Mouse (Mus musculus): ENCODE data around the gene Jmjd8.

Gene Jmjd8

DNA sequence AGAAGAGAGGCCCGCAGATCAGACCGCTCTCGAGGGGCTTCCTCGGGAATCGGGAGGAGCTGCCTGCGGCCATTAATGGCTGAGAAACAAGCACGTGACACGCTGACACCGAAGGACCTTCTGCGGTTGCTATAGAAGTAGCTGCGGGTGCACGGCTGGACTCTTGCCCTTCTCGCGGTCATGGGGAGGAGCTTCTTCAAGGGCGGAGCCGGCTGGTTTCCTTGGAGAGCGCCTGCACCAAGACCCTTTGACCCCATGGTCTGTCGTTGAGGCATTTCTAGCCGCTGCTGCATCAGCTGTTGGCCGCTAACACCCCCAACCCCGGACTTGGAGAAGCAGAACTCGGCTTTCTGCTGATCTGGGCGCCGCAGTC, 4.6 kb downstream of the Jmjd8 start, which contains the start of gene Stub1:
Stub1 (minus strand) TSS at position 114 of the 373 bp plus-strand sequence.
- peak; percentile 85 to 90 for DNase-seq

DNA sequence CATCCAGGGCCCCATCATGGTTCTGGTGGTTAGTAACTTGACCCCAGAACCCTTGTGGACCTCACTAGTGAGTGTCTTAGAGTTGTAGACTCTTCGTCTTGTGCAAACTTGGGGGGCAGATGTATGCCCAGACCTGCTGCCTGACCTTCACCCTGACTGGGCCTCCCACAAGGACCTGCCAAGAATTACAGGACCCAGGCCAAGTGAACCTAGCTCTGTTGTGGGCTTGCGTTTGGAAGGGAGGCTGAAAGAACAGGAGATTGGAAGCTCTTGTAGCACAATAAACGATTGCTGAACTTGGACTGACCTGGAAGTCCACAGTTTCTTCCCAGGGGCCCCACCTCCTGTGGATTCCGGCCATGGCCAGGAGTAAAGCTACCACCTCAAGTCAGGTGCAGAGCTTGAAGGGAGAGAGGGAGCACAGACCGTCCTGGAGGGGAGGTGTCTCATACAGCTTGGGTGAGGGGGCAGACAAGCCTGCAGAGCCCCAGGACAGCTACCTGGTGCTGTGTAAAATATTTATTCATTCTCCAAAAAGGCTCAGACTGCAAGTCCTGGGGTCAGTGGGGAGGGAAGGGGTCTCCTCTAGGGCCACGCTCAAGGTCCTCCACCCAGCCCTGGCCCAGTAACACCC, 5.4 kb downstream of the Jmjd8 start:
- peak in 1 of 2 experiments; percentile 34 for DNase-seq

DNA sequence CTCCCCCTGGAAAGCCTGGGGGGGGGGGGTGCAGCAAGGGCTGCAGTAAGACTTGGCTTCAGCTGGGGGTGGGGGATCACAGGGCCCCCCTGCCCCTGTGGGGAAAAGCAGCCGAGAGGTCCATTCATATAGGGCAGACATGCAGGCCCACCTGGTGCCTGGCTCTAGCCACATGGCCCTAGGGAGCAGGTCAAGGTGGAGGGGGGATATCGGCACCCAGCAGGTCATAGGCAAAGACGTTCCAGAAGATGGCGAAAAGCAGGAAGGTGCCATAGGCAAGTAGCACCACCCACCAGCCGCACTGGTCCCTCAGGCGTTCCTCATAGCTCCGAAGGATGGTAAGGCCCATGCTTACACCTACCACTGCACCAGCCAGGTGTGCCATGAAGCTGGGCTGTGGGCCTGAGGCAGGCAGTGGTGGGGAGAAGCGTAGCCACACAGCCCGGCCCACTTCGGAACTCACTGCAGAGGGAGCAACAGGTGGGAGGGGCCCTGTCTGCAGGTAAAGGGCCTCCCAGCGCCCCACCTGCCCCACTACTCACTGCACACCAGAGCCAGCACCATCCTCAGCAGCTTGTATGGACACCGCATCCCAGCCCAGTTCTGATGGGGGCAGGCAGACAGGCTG, 6.0 kb downstream of the Jmjd8 start:
- peak in 1 of 2 experiments; percentile 46 for DNase-seq

DNA sequence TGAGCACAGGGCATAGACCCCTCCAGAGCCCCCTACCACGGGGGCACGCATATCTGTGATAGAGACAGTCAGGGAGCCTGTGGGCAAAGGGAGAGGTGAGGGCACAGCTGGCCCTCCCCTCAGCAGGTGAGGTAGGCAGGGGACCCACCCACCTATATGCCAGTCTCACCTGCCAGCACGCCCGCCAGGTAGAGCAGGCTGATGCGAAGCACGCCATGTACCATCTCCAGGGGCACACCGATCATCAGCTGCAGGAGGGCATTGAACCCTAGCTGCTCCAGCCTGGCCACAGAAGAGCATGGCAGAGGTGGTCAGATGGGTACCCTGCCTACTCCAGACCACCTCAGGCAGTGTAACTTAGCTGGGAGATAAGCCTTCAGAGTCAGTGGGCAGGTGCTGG, 6.6 kb downstream of the Jmjd8 start:
- DNase-seq, result peak in 1 of 2 experiments; percentile 25

DNA sequence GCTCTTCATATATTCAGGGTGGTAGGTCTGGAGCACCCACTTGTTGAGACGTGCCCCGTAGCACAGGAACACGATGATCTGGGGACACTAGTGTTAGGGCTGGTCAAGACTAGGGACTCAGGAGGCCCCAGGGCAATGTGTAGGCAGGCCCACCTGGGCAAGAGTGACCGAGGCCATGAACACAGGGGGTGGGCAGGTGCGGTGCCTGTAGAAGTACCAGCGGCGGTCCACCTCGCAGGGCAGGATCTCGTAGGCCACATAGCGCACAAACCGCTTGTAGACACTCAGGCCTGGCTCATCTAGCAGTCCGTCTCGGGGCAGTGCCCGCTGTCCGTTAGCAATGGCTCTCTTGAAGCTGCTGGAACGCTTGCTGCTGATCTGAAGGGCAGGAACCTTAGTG, 7.1 kb downstream of the Jmjd8 start:
- peak in 1 of 2 experiments; percentile 42 for DNase-seq

DNA sequence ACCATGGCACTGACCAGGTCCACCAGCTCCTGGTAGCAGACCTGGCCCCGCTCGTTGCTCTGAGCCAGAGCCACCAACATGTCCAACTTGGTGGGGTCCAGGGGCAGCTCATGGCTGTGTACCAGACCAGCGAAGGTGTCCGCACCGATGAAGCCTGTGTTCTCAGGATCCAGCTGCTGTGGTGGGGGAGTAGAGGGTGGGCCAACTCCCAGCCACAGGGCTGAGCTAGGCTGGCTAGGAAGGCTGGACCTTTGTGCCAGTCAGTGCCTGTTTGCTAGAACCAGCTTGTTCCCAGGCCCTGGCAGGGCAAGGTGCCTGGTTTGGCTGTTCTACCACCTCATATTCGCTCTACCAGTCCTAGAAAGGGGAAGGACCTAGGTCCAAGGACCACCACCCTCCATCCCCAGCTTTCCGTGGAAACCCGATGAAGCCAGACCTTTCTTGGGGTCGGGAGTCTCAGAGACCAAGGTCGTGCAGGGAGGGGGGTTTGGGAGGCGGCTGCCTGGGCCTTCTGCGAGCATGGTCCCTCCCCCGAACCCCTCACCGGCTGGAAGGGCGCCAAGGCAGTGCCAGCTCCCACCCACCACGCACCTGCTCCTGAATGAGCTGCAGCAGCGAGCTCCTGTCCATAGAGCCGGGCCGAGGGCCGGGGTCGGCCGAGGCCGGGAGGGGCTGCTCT, 7.9 kb downstream of the Jmjd8 start:
- no peak for DNase-seq

DNA sequence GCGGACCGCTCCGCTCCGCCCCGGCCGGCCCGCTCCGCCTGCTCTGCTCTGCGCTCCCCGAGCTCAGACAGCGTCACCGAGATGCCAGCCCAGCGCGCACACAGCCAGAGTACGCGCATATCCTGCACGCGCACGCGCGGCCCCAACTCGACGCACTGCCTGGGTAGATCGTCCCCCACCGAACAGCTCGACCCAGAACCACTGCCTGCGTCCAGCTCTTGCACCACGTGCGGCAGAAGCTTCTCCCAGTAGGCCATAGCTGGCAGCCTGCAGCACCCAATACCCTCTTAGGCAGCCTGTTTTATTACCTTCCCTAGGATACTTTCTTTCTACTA, 8.4 kb downstream of the Jmjd8 start, which contains the start of gene Rhbdl1:
Rhbdl1 (minus strand) TSS at position 220 of the 335 bp plus-strand sequence.
- DNase-seq, result peak; percentile 87 to 90

DNA sequence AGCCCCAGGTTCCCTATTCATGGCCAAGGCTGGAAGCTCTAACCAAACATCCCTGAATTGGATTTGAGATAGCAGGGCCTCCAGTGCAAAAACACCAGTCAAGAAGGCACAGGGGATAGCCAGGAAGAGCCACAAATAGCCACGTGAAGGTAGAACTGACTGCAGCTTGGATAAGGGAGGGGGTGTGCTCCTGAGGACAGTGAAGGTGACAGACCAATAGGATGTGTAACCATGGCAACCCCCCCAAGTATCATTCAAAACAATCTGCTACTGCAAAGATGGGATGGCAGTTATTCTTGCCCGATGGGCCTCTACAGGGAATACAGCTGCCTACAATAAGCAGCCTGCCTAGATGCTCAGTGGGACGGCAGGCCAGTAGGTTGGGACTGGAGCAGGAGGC, 8.9 kb downstream of the Jmjd8 start:
- DNase-seq, result peak in 1 of 2 experiments; percentile 25

DNA sequence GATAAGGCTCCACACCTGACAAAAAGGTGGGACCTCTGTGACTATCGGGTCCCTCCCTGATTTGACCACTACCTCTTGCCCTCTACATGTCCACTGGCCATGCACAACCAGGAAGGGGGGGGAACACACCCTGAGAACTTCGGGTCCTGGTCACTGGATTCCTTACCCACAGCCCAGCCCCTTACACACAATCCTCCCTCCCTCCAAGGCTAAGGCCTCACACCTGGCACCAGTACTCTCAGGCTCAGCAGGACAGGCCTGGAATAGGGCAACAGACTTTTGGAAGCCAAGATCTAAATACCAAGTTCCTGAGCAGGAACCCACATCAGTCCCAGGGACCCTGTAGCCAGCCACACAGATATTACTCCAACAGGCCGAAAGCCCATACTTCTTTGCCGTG, 10.2 kb downstream of the Jmjd8 start:
- no peak for DNase-seq

DNA sequence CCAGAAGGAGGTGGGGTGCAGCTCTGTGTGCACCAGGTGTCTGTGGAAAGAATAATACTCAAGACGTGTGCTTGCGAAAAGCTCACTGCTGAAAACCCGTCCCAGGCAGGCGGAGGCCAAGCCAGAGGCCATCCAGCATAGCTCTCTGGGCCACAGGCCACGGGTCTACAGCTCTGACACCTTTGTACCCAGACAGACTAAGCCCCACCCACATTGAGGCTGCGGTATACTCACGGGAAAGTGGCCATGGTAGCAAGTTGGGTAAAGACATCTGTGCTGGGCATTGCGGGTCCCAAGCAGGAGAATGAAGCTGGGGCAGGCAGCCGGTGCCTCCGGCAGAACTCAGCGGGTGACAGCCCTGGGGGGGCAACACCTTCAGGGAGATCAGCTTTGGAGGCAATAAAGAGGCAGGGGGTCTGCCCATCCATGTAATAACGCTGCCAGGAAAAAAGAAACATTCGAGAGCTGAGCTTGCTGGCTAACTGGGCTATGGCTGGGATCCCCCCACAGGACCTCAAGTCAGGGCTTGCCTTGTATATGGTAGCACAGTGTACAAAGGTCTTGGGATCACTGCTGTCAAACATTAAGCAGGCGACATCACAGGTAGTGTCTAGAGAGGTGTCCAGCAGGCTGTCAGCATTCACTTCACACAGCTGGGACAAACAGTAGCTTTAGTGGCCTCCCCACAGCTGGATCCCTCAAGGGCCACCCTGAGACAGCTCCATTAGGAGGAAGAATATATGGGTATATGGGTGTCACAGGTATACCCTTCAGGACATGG, 11.0 kb downstream of the Jmjd8 start:
- no peak for DNase-seq

DNA sequence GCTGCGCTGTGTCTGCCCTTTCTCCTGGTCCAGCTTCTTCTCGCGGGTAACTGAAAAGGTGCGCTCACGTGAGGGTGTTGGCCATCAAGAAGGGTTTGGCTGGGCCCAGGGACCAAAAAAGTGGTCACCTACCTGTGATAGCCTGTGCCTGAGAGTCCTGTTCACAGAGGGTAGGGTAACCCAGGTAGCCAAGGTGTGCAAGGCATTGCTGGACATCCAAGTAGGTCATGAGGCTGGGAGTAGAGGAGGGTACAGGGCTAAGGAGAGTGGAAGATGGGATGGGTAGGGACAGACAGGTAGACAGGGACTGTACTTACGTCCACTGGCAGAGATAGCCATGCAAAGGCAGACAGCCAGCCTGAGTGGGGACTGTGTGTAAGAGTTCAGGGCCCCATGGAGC, 11.9 kb downstream of the Jmjd8 start:
- no peak for DNase-seq

DNA sequence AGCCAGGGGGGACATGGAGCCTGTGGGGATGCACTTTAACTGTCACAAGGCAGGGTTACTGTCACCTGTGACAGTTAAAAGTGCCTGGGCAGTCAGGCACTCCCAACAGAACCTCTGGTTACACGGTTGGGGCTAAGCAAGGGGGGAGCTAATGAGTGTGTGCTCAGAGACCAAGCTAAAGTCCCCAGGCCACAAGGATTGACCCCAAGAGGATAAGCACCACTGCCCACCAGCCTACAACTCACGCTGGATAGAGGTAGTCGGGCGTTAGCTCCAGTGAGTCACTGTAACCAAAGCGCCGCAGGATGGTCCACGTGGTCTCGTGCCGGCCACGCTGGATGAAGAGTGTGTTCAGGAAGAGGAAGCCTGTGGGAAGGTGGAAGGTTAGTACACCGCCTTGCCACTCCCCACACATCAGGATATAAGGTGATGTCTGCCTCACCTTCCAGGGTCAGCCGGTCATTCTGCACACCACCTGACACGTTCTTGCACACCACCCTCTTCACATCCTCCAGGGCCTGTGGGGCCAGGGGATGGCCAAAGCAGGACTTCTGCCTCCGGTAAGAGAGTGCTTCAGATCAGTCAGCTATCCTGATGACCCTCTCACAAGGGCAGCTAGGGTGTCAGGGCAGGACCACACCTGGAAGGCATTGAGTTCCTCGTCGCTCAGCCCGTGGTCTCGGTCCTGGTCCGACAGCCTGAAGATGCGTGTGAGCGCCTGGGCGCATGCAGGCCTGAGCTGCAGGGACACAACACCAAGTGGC, 12.6 kb downstream of the Jmjd8 start, which contains the start of gene Gm20683:
Gm20683 (minus strand) TSS at position 647 of the 764 bp plus-strand sequence.
- no peak for DNase-seq

DNA sequence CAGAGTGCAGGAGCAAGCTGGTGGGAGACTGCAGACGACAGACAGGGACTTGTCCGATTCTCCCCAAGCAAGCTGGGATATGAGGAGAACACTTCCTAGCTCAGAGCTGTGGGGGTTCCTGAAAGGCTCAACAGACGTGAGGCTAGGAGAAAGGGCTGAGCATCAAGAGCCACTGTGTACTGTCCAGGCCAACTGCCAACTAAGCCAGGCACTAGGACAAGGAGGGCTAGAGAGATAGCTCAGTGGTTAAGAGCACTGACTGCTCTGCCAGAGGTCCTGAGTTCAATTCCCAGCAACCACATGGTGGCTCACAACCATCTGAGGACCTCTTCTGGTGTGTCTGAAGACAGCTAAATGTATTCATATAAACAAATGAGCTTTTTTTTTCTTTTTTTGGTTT, 13.8 kb downstream of the Jmjd8 start:
- DNase-seq, result no peak

DNA sequence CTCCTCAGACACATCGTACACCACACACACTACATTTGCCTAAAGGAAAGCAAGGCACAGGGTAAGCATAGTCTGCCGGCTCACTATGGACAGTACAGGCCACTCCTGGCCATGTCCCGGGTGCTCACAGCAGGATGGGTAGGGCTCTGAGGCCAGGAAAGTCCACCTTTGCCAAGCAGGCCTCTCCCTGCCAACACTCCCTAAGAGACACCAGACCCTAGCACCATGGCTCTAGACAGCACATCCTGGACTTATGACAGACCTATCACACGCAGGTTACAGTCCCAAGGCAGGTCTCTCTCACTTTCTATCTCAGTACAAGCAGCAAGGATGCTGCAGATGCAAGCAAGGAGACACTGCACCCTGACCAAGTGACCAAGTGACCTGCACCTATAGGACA, 14.5 kb downstream of the Jmjd8 start:
- no peak for DNase-seq

DNA sequence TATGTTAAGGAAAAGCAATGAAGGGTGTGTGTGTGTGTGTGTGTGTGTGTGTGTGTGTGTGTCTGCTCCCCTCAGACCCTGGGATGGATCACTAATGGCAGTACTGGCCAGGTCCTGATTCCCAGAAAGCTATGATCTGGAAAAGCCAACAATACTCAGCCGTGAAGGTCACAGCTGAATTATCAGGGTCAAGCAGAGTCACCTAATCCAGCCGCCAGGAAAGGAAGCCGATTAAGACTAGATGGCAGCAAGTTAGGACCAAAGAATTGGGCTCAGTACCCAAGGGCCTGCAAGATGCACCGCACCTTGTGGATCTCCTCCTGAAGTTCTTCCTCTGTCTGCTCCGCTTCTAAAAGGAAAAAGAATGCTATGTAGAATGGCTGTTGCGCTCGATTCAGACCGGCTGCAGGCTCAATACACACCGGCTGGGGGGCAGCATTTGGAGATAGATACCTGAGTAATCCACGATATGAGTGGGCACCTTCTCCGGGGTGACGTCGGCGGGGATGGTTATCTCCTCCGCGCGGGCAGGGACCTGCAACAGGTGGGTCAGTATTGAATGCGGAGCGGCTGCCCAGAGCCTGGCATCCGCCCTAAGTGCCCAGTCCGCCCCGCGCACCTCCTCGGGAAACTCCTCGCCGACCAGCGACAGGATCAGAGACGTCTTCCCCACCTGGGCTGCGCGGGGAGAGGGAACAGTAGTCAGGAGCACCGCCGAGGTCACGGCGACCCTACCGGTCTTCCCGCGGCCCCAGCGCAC, 15.1 kb downstream of the Jmjd8 start:
- DNase-seq, result peak in 1 of 2 experiments; percentile 50

DNA sequence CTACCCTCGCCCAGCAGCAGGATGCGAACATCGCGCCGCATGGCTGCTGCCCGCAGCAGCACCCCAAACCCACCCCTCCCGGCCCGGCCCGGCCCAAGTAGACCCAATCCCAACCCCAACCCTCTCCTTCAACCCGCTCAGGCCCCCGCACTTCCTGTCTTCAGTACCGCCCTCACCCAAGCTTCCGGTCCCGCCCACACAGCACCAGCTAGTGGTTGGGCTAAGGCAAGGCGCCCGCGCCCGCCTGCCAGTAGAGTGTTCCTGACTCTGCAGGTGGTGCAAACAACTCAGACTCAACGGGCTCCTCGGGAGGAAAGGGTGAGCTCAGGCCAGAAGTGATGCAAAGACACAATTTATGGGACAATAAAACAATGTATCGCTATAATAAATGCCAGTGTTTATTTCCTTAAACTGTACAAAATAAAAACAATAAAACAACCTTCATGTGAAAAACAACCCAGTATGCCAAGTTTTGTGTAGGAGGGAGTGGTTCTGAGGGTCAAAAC, 15.8 kb downstream of the Jmjd8 start, which contains the start of gene Rhot2:
Rhot2 (minus strand) TSS at position 456 of the 506 bp plus-strand sequence.
- peak; percentile 93 to 98 for DNase-seq

DNA sequence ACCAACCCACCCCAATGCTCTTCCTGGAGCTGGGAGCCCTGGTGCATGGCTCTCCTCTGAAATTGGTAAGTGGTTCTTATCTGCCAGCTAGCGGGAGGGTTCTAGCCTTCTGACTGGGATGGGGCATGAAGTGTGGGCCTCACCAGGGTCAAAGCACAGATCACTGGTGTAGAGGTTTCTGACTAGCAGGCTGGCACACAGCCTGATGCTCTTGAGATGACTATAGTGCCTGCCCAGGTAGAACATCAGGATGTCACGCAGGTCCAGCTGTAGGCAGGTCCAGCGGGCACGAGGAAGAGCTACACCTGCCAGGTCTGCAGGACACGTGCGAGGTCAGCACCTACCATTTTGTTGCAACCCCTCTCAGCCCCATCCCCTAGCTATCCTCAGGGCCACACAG, 31.6 kb downstream of the Jmjd8 start:
- no peak for DNase-seq

DNA sequence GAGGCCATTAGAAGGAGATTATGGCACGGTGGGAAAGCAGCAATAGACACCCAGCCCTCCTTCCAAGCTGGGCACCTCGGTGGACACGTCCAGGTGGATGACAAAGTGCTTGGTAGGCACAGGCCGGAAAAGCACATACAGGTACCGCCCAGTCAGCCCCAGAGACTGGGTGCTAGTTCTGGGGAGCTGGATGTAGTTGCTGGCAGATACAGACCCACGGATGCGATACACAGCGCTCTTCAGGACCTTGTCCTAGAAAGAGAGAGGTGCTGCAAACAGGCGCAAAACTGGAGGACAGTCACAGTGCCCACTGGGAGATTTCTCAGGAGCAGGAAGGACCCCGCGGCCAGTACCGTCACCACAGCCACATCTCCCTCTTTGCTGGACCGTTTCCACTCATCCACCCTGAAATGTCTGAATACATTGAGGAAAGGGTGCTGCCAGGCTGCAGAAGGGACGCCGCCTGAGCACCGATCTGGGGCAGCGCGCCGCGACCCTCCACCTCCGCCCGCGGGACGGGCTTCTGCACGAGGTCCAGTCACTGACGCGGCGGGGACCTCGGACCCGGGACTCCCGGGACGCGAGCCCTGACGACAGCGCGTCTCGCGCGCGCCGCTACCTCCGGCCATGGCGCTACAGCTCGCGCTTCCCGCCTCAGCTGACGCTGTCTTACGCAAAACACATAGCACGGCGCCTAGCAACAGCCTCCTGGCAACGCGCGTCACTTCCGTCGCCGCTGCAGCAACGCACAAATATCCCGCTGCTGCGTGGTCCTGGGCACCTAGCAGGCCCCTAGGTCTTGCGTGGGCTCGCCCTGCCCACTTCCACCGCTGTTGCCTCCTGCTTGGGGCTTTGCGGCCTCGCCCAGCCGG, 32.4 kb downstream of the Jmjd8 start, which contains the start of gene Wdr90:
Wdr90 (minus strand) TSS at position 670 of the 872 bp plus-strand sequence.
- peak; percentile 92 to 93 for DNase-seq

DNA sequence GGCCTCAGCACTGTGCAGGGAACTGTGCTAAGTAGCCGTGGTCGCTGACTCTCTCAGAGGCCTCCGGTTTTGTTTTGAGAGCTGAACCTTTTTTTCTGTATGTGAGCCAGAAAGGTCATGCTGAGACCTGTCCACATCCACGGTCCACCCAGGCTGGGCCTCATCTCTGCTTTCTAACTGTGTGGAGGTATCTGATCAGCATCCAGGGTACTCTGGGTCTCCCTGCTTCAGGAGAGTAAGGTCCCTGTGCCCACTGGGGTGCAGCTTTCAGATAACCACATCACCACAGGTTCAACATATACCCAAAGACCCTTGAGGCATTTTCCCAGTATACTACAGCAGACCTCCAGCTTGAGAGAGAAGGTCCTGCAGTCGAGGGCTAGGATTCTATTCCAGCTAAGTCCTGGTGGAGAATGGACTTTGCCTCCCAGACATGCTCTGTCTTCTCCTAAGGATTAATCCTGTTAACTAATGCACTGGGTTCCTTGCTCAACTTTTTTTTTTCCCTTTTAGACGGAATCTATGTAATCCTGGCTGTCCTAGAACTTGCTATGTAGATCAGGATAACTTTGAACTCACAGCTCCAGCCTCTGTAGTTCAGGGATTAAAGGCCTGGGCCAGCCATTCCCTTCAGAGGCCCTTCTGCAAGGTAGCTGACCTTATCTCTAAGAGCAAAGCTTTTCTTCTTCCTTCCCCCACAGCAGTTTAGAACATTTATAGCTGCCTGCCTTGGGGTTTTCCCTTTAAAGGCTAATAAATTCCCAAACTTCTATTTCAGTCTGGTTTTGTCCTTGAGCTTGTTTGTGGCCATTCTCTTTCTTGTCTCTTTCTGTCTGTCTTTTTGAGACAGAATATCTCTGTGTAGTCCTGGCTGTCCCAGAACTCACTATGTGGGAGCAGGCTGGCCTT, 33.3 kb downstream of the Jmjd8 start:
- no peak for DNase-seq
